Comparison of ENCODE assay signal across 8 mouse cellular contexts in the genomic region with DNA sequence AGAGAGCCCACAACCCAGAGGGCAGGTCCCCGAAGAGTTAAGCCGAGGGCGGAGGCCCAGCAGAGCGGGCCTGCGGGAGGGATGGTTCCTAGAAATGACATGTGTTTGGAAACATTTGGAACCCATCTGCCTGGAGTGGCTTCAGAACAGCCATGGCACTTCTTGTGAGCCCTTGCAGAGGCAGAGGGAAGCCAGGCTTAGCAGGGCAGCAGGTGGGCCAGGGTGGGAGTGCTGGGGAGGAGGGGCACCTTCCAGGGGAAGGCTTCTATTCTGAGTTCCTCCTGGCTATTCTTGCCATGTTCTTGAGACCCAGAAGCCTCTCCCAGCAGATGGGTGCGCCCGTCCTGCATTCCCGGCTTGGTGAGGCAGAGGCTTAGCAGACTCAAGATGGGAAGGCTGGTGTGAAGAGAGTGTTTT.
DNase-seq lines count a peak whose midpoint lies in the region; ATAC-seq and TF ChIP-seq lines count a peak whose summit lies in the region.

No protein-coding gene starts in this region.

- no peak for TF ChIP-seq CTCF in kidney, postnatal 0 days (IDR thresholded peaks at IDR 0.05; ENCODE audit: low read depth)
- TF ChIP-seq CTCF in cortical plate, adult 2 months (IDR thresholded peaks at IDR 0.05; ENCODE audit: extremely low read depth, insufficient read depth, low read length), result no peak
- TF ChIP-seq CTCF in heart, postnatal 0 days (IDR thresholded peaks at IDR 0.05; ENCODE audit: low read depth), result no peak

- H3K9ac ChIP-seq in kidney, postnatal 0 days (ENCODE audit: low read depth, low read length), result peak overlapping the region; percentile 18
- H3K9ac ChIP-seq in heart, postnatal 0 days (replicated peaks; ENCODE audit: low read depth, low read length), result peak overlapping the region; percentile 75
- H3K9ac ChIP-seq in lung, embryonic 16.5 days (ENCODE audit: low read length), result peak overlapping the region; percentile 67

- peak overlapping the region; percentile 50 for H3K4me2 ChIP-seq in kidney, postnatal 0 days (ENCODE audit: low read length)
- peak overlapping the region; percentile 80 for H3K4me2 ChIP-seq in heart, postnatal 0 days (ENCODE audit: low read depth, low read length)
- peak overlapping the region; percentile 57 for H3K4me2 ChIP-seq in lung, embryonic 16.5 days (ENCODE audit: low read depth, low read length)

- H3K9me3 ChIP-seq in kidney, postnatal 0 days (replicated peaks; ENCODE audit: low read length), result no peaks in the 10 kb centered on the region
- no peaks in the 10 kb centered on the region for H3K9me3 ChIP-seq in heart, postnatal 0 days (replicated peaks; ENCODE audit: control insufficient read depth, low read length)
- no peaks in the 10 kb centered on the region for H3K9me3 ChIP-seq in lung, embryonic 16.5 days (ENCODE audit: control insufficient read depth, low read length)

- peak overlapping the region; percentile 13; the same call in 1 of the 2 replicates for H3K4me3 ChIP-seq in kidney, postnatal 0 days (replicated peaks; ENCODE audit: low read depth, low read length)
- H3K4me3 ChIP-seq in cortical plate, adult 2 months (ENCODE audit: insufficient read depth, low read length), result peak overlapping the region; percentile 23
- peak overlapping the region; percentile 52 for H3K4me3 ChIP-seq in heart, postnatal 0 days (ENCODE audit: low read depth, low read length)
- H3K4me3 ChIP-seq in lung, embryonic 16.5 days (ENCODE audit: low read length), result peak overlapping the region; percentile 31

- peak overlapping the region; percentile 39; the same call in 1 of the 2 replicates for H3K27ac ChIP-seq in kidney, postnatal 0 days
- H3K27ac ChIP-seq in cortical plate, adult 2 months (ENCODE audit: insufficient read depth, low read length), result peak overlapping the region; percentile 71
- H3K27ac ChIP-seq in heart, postnatal 0 days (ENCODE audit: low read depth), result peak overlapping the region; percentile 96
- peak overlapping the region; percentile 95 for H3K27ac ChIP-seq in lung, embryonic 16.5 days (ENCODE audit: low read length)

- no peaks in the 10 kb centered on the region for H3K27me3 ChIP-seq in kidney, postnatal 0 days (ENCODE audit: insufficient read depth, low read length)
- no peaks in the 10 kb centered on the region for H3K27me3 ChIP-seq in heart, postnatal 0 days (ENCODE audit: control insufficient read depth, insufficient read depth, low read length)
- H3K27me3 ChIP-seq in lung, embryonic 16.5 days (ENCODE audit: control insufficient read depth, insufficient read depth, low read depth, low read length), result no peaks in the 10 kb centered on the region

- 0 out of 2 replicates have a peak, but pooled peaks cover 4% of the 10 kb centered on the region for H3K36me3 ChIP-seq in kidney, postnatal 0 days (ENCODE audit: insufficient read depth, low read length)
- no peaks in the 10 kb centered on the region; the same call in 1 of the 2 replicates for H3K36me3 ChIP-seq in heart, postnatal 0 days (replicated peaks; ENCODE audit: control insufficient read depth, insufficient read depth, low read length)
- no peaks in the 10 kb centered on the region for H3K36me3 ChIP-seq in lung, embryonic 16.5 days (ENCODE audit: control insufficient read depth, insufficient read depth, low read length)

- peaks cover 49% of the 10 kb centered on the region for H3K4me1 ChIP-seq in kidney, postnatal 0 days (replicated peaks; ENCODE audit: insufficient read depth, low read length)
- H3K4me1 ChIP-seq in cortical plate, adult 2 months (ENCODE audit: control insufficient read depth, insufficient read depth, low read length), result peaks cover 15% of the 10 kb centered on the region
- peaks cover 53% of the 10 kb centered on the region for H3K4me1 ChIP-seq in heart, postnatal 0 days (ENCODE audit: control insufficient read depth, insufficient read depth)
- peaks cover 59% of the 10 kb centered on the region for H3K4me1 ChIP-seq in lung, embryonic 16.5 days (replicated peaks; ENCODE audit: control insufficient read depth, insufficient read depth, low read length)

- ATAC-seq in kidney, postnatal 0 days (replicated peaks; ENCODE audit: low FRiP score, low read depth), result no peak
- no peak for ATAC-seq in heart, postnatal 0 days (ENCODE audit: insufficient read depth, low read depth)
- no peak for ATAC-seq in lung, embryonic 16.5 days (ENCODE audit: low read depth)
- no peak for ATAC-seq in CD4-positive, CD25-positive, alpha-beta regulatory T cell, adult 4 months

- WGBS in kidney, postnatal 0 days, result 58% methylated on average over 8 of the region's 8 CpGs
- 56% methylated on average over 8 of the region's 8 CpGs for WGBS in heart, postnatal 0 days
- 65% methylated on average over 8 of the region's 8 CpGs for WGBS in lung, embryonic 16.5 days

- no peak for TF ChIP-seq EP300 in heart, postnatal 0 days (IDR thresholded peaks at IDR 0.05; ENCODE audit: low read depth)

- TF ChIP-seq POLR2A in cortical plate, adult 2 months (IDR thresholded peaks at IDR 0.05; ENCODE audit: extremely low read depth, insufficient read depth, low read length), result no peak

- DNase-seq in kidney, postnatal 0 days (ENCODE audit: low spot score), result no peak
- DNase-seq in kidney, postnatal 25 days, result no peak
- DNase-seq in heart, postnatal 0 days (ENCODE audit: low spot score), result no peak
- DNase-seq in adrenal gland, postnatal 25 days, result no peak
- no peak for DNase-seq in B cell, adult 2 months

Comparison
In these comparisons a context has a peak if more than half of its experiments do, and no peak if none do; other contexts are left out.
1. H3K27ac ChIP-seq: peak in every context shown above with its lines; median percentile 96 in heart, postnatal 0 days; 95 in lung, embryonic 16.5 days; 71 in cortical plate, adult 2 months; 39 in kidney, postnatal 0 days.
2. H3K9ac ChIP-seq: peak in every context shown above with its lines; median percentile 75 in heart, postnatal 0 days; 67 in lung, embryonic 16.5 days; 18 in kidney, postnatal 0 days.